Mouse (Mus musculus) midbrain, embryonic 11.5 days (tissue): ENCODE measurements around the gene Cdk18. TPM values are rescaled to one million over a fixed set of nuclear protein-coding genes. Genes with fewer than 3 reads are reported as not detected.

Experiments used
- ATAC-seq: fragments of 200-750 bp; cut with Nextera tagmentation; 2 replicates; pipeline ENCODE4 v1.8.0; 2017; ENCODE audit warnings: moderate TSS enrichment, moderate library complexity; ENCODE audit not compliant: low FRiP score
- DNase-seq: peaks from one replicate; pipeline ENCODE4 v3.0.0; 2015; ENCODE audit warnings: low spot score; ENCODE audit errors: missing footprints
- H3K27ac ChIP-seq: fragments of 300-500 bp; sonication (generic); 2 replicates; pipeline ENCODE4 v1.5.1; 2014; ENCODE audit warnings: low read depth, low read length
- H3K27me3 ChIP-seq: fragments of 300-500 bp; sonication (generic); 2 replicates; pipeline ENCODE4 v1.6.1; 2014; ENCODE audit warnings: mild to moderate bottlenecking, low read length, moderate library complexity, mixed read lengths; ENCODE audit not compliant: control insufficient read depth, insufficient read depth
- H3K36me3 ChIP-seq: fragments of 300-500 bp; sonication (generic); 2 replicates; pipeline ENCODE4 v1.6.1; 2014; ENCODE audit warnings: mild to moderate bottlenecking, low read length, moderate library complexity, mixed read lengths; ENCODE audit not compliant: control insufficient read depth, insufficient read depth
- H3K4me1 ChIP-seq: fragments of 300-500 bp; sonication (generic); 2 replicates; pipeline ENCODE4 v1.6.1; 2014; ENCODE audit warnings: low read length; ENCODE audit not compliant: control insufficient read depth, insufficient read depth
- H3K4me2 ChIP-seq: fragments of 300-500 bp; sonication (generic); 2 replicates; pipeline ENCODE4 v1.6.1; 2014; ENCODE audit warnings: mild to moderate bottlenecking, moderate library complexity
- H3K4me3 ChIP-seq: fragments of 300-500 bp; sonication (generic); 2 replicates; pipeline ENCODE4 v1.5.1; 2014; ENCODE audit warnings: low read depth, low read length
- H3K9ac ChIP-seq: fragments of 300-500 bp; sonication (generic); 2 replicates; pipeline ENCODE4 v1.6.1; 2014; ENCODE audit warnings: low read length
- H3K9me3 ChIP-seq: fragments of 300-500 bp; sonication (generic); 2 replicates; pipeline ENCODE4 v1.6.1; 2016; ENCODE audit warnings: low read length; ENCODE audit not compliant: control insufficient read depth
- WGBS: fragments of 180-500 bp; shearing (Covaris S2); extraction: QIAGEN DNeasy Blood & Tissue Kit; methylation state at CpG from one replicate; pipeline ENCODE4 v1.1.7; 2014; 5-methylcytosine and 5-hydroxymethylcytosine counted together
- polyA plus RNA-seq: library from polyadenylated mRNA; unstranded; fragments of >200 nt; fragmentation: Nextera tagmentation; extraction: Ambion mirVana; gene quantifications from 2 replicates; pipeline ENCODE4 v1.2.1, GENCODE M21; 2014

Gene Cdk18
- polyA plus RNA-seq, 1 experiment from 2014 or later, result 0.14 TPM

- Histone ChIP-seq H3K27me3 (peaks cover 28% of the 10 kb centered on the region), H3K4me3 (no peak overlapping the region)
- 80% methylated on average over 8 of the region's 8 CpGs for WGBS
These were observed 73.9 kb downstream of the Cdk18 start for GRCm38 (mm10) chr1:132065475-132066172.

GRCm38 (mm10) chr1:132065001-132065400 lies 74.5 kb downstream of the Cdk18 start:
- no peaks in the 10 kb centered on the region for H3K36me3 ChIP-seq
- 43% methylated on average over 1 of the region's 1 CpGs for WGBS
- no peak overlapping the region for H3K9ac ChIP-seq
- no peak overlapping the region for H3K4me3 ChIP-seq
- peaks cover 28% of the 10 kb centered on the region for H3K27me3 ChIP-seq
- H3K4me2 ChIP-seq, result no peak overlapping the region
- H3K27ac ChIP-seq, result no peak overlapping the region
- no peaks in the 10 kb centered on the region for H3K9me3 ChIP-seq
- ATAC-seq (no peak), DNase-seq (peak; percentile 56)
- H3K4me1 ChIP-seq, result peaks cover 8% of the 10 kb centered on the region

More at GRCm38 (mm10) chr1:132065475-132066172, 73.9 kb downstream of the Cdk18 start:
- no peak overlapping the region for H3K9ac ChIP-seq
- ATAC-seq, result no peak
- no peak overlapping the region for H3K4me2 ChIP-seq
- no peaks in the 10 kb centered on the region for H3K9me3 ChIP-seq
- H3K36me3 ChIP-seq, result no peaks in the 10 kb centered on the region
- peaks cover 8% of the 10 kb centered on the region for H3K4me1 ChIP-seq
- no peak overlapping the region for H3K27ac ChIP-seq
- peak; percentile 69 for DNase-seq

GRCm38 (mm10) chr1:132063096-132063495 lies 76.4 kb downstream of the Cdk18 start:
- peaks cover 8% of the 10 kb centered on the region for H3K4me1 ChIP-seq
- no peaks in the 10 kb centered on the region for H3K36me3 ChIP-seq
- no peak for ATAC-seq
- no peak overlapping the region for H3K27ac ChIP-seq
- peaks cover 18% of the 10 kb centered on the region for H3K27me3 ChIP-seq
- H3K4me3 ChIP-seq, result no peak overlapping the region
- 84% methylated on average over 4 of the region's 4 CpGs for WGBS
- no peaks in the 10 kb centered on the region for H3K9me3 ChIP-seq
- no peak overlapping the region for H3K9ac ChIP-seq
- peak; percentile 26 for DNase-seq
- no peak overlapping the region for H3K4me2 ChIP-seq

Other genes starting within 250 kb of the Cdk18 start
- gene Nucks1, start 229.2 kb downstream of the Cdk18 start, polyA plus RNA-seq, result 61.3 and 63.1 TPM in 2 replicates
- gene Slc45a3, start 176.7 kb downstream of the Cdk18 start, polyA plus RNA-seq, result 19.5 and 20.5 TPM in 2 replicates
- gene Elk4, start 132.1 kb downstream of the Cdk18 start, polyA plus RNA-seq, result 17.2 and 19.5 TPM in 2 replicates
- 8.1 and 8.7 TPM in 2 replicates for gene Mfsd4a, start 71.6 kb downstream of the Cdk18 start, polyA plus RNA-seq
- 10.7 and 12.9 TPM in 2 replicates for gene Lemd1, start 51.7 kb upstream of the Cdk18 start, polyA plus RNA-seq
- gene AC124108.1, start 51.8 kb upstream of the Cdk18 start, polyA plus RNA-seq, result 5.0 and 5.2 TPM in 2 replicates
- 0.55 and 0.66 TPM in 2 replicates for gene Gm10188, start 90.1 kb upstream of the Cdk18 start, polyA plus RNA-seq
- gene Klhdc8a, start 158.9 kb upstream of the Cdk18 start, polyA plus RNA-seq, result 3.5 and 4.5 TPM in 2 replicates
- 100 and 105 TPM in 2 replicates for gene Nuak2, start 176.4 kb upstream of the Cdk18 start, polyA plus RNA-seq